Mouse (Mus musculus) large intestine, adult 2 months (tissue): ENCODE results near the gene Setdb1. TPM values are rescaled to one million over a fixed set of nuclear protein-coding genes. Genes with fewer than 3 reads are reported as not detected.
A peak's percentile ranks its signal among the peaks of the same experiment; 100 is the strongest.

ENCODE experiments used
- DNase-seq: peaks from one replicate; pipeline ENCODE4 v3.0.0-alpha.2; 2012; ENCODE audit warnings: low read depth, low spot score
- WGBS: fragments of 180-500 bp; shearing (Covaris S2); methylation state at CpG from one replicate; pipeline ENCODE4 v1.1.7; 2018; 5-methylcytosine and 5-hydroxymethylcytosine counted together
- polyA plus RNA-seq: library from polyadenylated mRNA; depleted of rRNA; stranded (reverse); fragments of >200 nt; gene quantifications from 2 replicates; pipeline ENCODE4 v1.2.3, GENCODE M21; 2012

Gene Setdb1
- polyA plus RNA-seq, 1 experiment = 9.8 TPM

- WGBS = 71% methylated on average over 11 of the region's 11 CpGs
- DNase-seq = no peak
Observed at GRCm38 (mm10) chr3:95295321-95296102, 61.5 kb downstream of the Setdb1 start.

GRCm38 (mm10) chr3:95294718-95295117, 62.3 kb downstream of the Setdb1 start:
- DNase-seq = no peak
- 70% methylated on average over 5 of the region's 5 CpGs for WGBS

- 60% methylated on average over 7 of the region's 7 CpGs for WGBS
- no peak for DNase-seq
Observed at GRCm38 (mm10) chr3:95294316-95294715, 62.7 kb downstream of the Setdb1 start.

- DNase-seq = no peak
- WGBS = 48% methylated on average over 11 of the region's 11 CpGs
Observed at GRCm38 (mm10) chr3:95293537-95293936, 63.5 kb downstream of the Setdb1 start.

- WGBS = 89% methylated on average over 2 of the region's 2 CpGs
- no peak for DNase-seq
Observed at GRCm38 (mm10) chr3:95292899-95293298, 64.1 kb downstream of the Setdb1 start.

- WGBS = 46% methylated on average over 4 of the region's 4 CpGs
- DNase-seq = no peak
Observed at GRCm38 (mm10) chr3:95291041-95291440, 66.0 kb downstream of the Setdb1 start.

GRCm38 (mm10) chr3:95290156-95290555, 66.8 kb downstream of the Setdb1 start:
- no peak for DNase-seq
- 64% methylated on average over 6 of the region's 6 CpGs for WGBS

- WGBS = 93% methylated on average over 4 of the region's 4 CpGs
- no peak for DNase-seq
Observed at GRCm38 (mm10) chr3:95289419-95289818, 67.6 kb downstream of the Setdb1 start.

GRCm38 (mm10) chr3:95287541-95287940, 69.5 kb downstream of the Setdb1 start:
- DNase-seq = no peak

GRCm38 (mm10) chr3:95286510-95286909, 70.5 kb downstream of the Setdb1 start:
- no peak for DNase-seq
- 74% methylated on average over 7 of the region's 7 CpGs for WGBS

More at GRCm38 (mm10) chr3:95287541-95287940, 69.5 kb downstream of the Setdb1 start:
- 90% methylated on average over 3 of the region's 3 CpGs for WGBS

GRCm38 (mm10) chr3:95286011-95286410, 71.0 kb downstream of the Setdb1 start:
- 36% methylated on average over 5 of the region's 5 CpGs for WGBS
- DNase-seq = no peak

- no peak for DNase-seq
- WGBS = 53% methylated on average over 5 of the region's 5 CpGs
Observed at GRCm38 (mm10) chr3:95285390-95285789, 71.6 kb downstream of the Setdb1 start.

GRCm38 (mm10) chr3:95284501-95285281, 72.3 kb downstream of the Setdb1 start:
- 33% methylated on average over 12 of the region's 12 CpGs for WGBS
- DNase-seq = no peak

GRCm38 (mm10) chr3:95284062-95284461, 72.9 kb downstream of the Setdb1 start:
- WGBS = 8% methylated on average over 1 of the region's 1 CpGs
- no peak for DNase-seq

- WGBS = under 1% methylated on average over 7 of the region's 7 CpGs
- DNase-seq = no peak
Observed at GRCm38 (mm10) chr3:95283589-95283941, 73.4 kb downstream of the Setdb1 start.

GRCm38 (mm10) chr3:95282865-95283588, 74.0 kb downstream of the Setdb1 start:
- WGBS = 0% methylated on average over 51 of the region's 51 CpGs
- peak; percentile 57 for DNase-seq

GRCm38 (mm10) chr3:95282381-95282864, 74.6 kb downstream of the Setdb1 start:
- 0% methylated on average over 11 of the region's 11 CpGs for WGBS
- no peak for DNase-seq

- DNase-seq = peak; percentile 99
- WGBS = under 1% methylated on average over 53 of the region's 53 CpGs
Observed at GRCm38 (mm10) chr3:95281216-95282126, 75.5 kb downstream of the Setdb1 start, which contains the start of the genes Mindy1 and Prune1. Gene Mindy1 (plus strand): TSS chr3:95281345. Gene Prune1 (minus strand): TSS chr3:95282076.

GRCm38 (mm10) chr3:95280747-95281146, 76.3 kb downstream of the Setdb1 start:
- 3% methylated on average over 8 of the region's 8 CpGs for whole genome bisulfite sequencing
- DNase-seq = no peak
